Mouse (Mus musculus): Measurements from ENCODE around the gene Mtfr1l. TPM values are rescaled to one million over a fixed set of nuclear protein-coding genes. Genes with fewer than 3 reads are reported as not detected.

Gene Mtfr1l
- polyA plus RNA-seq, 1 experiment from 2014 or later = 125 TPM

GRCm38 (mm10) chr4:134551494-134552316, 16.5 kb upstream of the Mtfr1l start, which contains the start of gene Selenon:
TSS of gene Selenon (minus strand) at chr4:134552166.
- H3K4me3 ChIP-seq (replicated peaks) = peak within 1 kb of the TSS; percentile 65
- peak within 1 kb of the TSS; percentile 62 for H3K4me2 ChIP-seq
- H3K9me3 ChIP-seq = peaks cover 8% of the 10 kb centered on the region
- H3K36me3 ChIP-seq (replicated peaks) = peaks cover 39% of the 10 kb centered on the region
- H3K4me1 ChIP-seq = peaks cover 31% of the 10 kb centered on the region
- no peaks in the 10 kb centered on the region for H3K27me3 ChIP-seq
- H3K27ac ChIP-seq = peak within 1 kb of the TSS; percentile 84
- WGBS = under 1% methylated on average over 50 of the region's 67 CpGs
- peak within 1 kb of the TSS; percentile 90 for H3K9ac ChIP-seq
- peak; percentile 85 for ATAC-seq (ENCODE audit: low FRiP score)

GRCm38 (mm10) chr4:134549899-134550298, 14.7 kb upstream of the Mtfr1l start:
- Histone ChIP-seq H3K4me1 (peaks cover 29% of the 10 kb centered on the region), H3K36me3 (replicated peaks) (peaks cover 57% of the 10 kb centered on the region), H3K4me3 (replicated peaks) (no peak overlapping the region), H3K9ac (no peak overlapping the region), H3K27me3 (no peaks in the 10 kb centered on the region), H3K4me2 (no peak overlapping the region), H3K27ac (no peak overlapping the region), H3K9me3 (peaks cover 8% of the 10 kb centered on the region)
- no peak for ATAC-seq (ENCODE audit: low FRiP score)
- 98% methylated on average over 8 of the region's 8 CpGs for WGBS

GRCm38 (mm10) chr4:134548169-134548938, 13.2 kb upstream of the Mtfr1l start:
- Histone ChIP-seq H3K4me1 (peaks cover 29% of the 10 kb centered on the region), H3K9ac (0 out of 2 replicates have a peak overlapping the region, but pooled peaks have one; percentile 12), H3K27me3 (no peaks in the 10 kb centered on the region), H3K4me2 (no peak overlapping the region), H3K27ac (no peak overlapping the region), H3K4me3 (replicated peaks) (no peak overlapping the region), H3K36me3 (replicated peaks) (peaks cover 67% of the 10 kb centered on the region), H3K9me3 (peaks cover 8% of the 10 kb centered on the region)
- ATAC-seq (ENCODE audit: low FRiP score) = no peak
- 73% methylated on average over 18 of the region's 18 CpGs for WGBS

DNA sequence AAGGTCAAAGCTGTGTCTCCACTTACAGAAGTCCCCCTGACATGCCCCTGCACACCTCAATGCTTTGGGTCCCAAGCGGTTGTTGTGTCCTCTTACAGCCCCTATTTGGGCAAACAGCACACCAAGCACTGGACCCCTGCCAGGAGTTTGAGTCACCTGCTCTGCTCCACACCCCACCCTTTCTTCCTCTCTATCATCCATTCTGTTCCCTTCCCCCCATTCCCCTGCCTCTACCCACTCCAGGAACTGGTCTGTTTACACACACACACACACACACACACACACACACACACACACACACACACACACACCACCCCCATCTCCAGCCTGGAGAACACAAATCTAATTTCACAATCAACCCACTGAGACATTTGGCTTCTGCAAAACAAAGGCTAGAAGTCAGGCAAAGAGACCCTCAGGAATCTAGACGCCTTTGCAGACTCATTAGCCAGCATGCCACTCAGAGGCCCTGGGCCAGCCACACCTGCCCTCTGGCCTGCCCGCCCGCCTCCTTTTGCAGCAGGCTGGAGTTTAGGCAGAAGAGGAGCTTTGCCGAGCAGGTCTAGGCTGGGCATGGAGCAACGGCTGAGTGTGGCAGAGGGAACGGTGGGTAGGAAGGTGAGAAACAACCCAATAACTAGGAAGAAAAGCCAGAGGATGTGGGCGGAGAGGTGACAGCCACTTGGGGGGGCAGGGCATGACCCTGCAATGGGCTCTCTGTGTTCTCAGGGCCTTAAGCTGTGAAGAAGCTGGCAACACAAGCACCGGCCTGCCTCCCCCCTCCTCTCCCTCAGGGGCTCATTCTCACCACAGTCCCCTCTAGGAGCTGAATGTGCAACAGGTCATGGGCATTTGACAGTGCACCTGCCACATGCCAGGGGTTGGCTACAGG, 11.9 kb upstream of the Mtfr1l start:
- WGBS = 76% methylated on average over 9 of the region's 9 CpGs
- Histone ChIP-seq H3K36me3 (replicated peaks) (peaks cover 78% of the 10 kb centered on the region), H3K27me3 (no peaks in the 10 kb centered on the region), H3K4me2 (no peak overlapping the region), H3K4me1 (peaks cover 25% of the 10 kb centered on the region), H3K9me3 (peaks cover 8% of the 10 kb centered on the region), H3K4me3 (replicated peaks) (no peak overlapping the region), H3K27ac (0 out of 2 replicates have a peak overlapping the region, but pooled peaks have one; percentile 13), H3K9ac (no peak overlapping the region)
- ATAC-seq (ENCODE audit: low FRiP score) = no peak

GRCm38 (mm10) chr4:134543261-134543660, 8.1 kb upstream of the Mtfr1l start:
- Histone ChIP-seq H3K4me3 (replicated peaks) (no peak overlapping the region), H3K9me3 (no peaks in the 10 kb centered on the region), H3K9ac (no peak overlapping the region), H3K27ac (no peak overlapping the region), H3K27me3 (no peaks in the 10 kb centered on the region), H3K4me2 (no peak overlapping the region), H3K4me1 (peaks cover 9% of the 10 kb centered on the region), H3K36me3 (replicated peaks) (peaks cover 85% of the 10 kb centered on the region)
- ATAC-seq (ENCODE audit: low FRiP score) = peak; percentile 76
- 16% methylated on average over 5 of the region's 5 CpGs for WGBS

DNA sequence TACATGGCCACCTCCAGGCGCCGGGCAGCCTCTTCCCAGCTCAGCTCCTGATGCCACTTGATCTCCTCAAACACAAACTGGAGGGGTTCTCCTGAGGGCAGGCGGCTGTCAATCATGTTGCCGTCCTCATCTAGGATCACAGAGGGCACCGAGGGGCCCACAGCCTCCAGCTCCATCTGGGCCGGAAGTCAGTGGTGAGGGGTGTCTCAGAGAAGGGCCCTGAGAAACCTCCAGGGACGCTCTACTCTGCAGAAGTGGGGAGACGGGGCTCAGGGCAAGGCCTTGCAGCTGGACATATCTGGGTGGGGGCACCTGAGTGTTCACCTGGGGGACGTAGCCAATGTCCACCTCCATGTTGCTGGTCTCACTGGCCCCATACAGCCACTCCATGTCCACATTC, 7.5 kb upstream of the Mtfr1l start:
- H3K4me3 ChIP-seq (replicated peaks) = no peak overlapping the region
- no peak overlapping the region for H3K4me2 ChIP-seq

DNA sequence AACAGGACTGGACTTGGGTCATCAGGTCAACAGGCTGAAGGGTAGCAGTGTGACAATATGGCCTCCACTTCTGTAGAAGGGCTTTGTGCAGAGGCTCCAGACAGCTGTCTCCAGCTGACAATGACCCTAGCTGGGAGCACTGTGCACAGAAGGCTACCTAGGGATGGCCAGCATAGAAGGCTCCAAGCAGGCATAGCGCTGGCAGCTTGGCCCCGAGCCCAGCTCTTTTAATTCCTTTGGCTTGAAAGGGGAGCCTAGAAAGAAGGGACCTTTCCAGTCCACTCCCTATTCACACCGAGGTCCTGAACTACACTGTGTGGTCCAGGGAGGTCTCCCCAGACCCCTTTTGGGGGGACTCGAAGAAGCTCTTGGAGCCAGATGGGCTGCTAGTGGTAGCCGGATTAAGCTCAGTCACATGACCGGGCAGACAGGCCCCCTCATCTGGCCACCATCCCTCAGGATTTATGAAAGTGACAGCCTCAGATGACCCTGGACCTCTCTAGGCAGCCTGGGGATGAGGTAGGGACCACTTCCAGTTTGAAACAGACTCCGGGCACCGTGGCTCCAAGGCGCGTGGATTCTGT, 3.9 kb upstream of the Mtfr1l start:
- ATAC-seq (ENCODE audit: low FRiP score) = no peak
- Histone ChIP-seq H3K9me3 (no peaks in the 10 kb centered on the region), H3K4me3 (replicated peaks) (no peak overlapping the region), H3K4me1 (peaks cover 12% of the 10 kb centered on the region), H3K4me2 (no peak overlapping the region), H3K36me3 (replicated peaks) (peaks cover 45% of the 10 kb centered on the region), H3K9ac (no peak overlapping the region), H3K27me3 (no peaks in the 10 kb centered on the region), H3K27ac (0 out of 2 replicates have a peak overlapping the region, but pooled peaks have one; percentile 25)
- 87% methylated on average over 10 of the region's 10 CpGs for WGBS

More for the DNA sequence above, 7.5 kb upstream of the Mtfr1l start:
- 91% methylated on average over 9 of the region's 9 CpGs for WGBS
- Histone ChIP-seq H3K4me1 (peaks cover 6% of the 10 kb centered on the region), H3K27me3 (no peaks in the 10 kb centered on the region), H3K9me3 (no peaks in the 10 kb centered on the region), H3K27ac (no peak overlapping the region), H3K9ac (no peak overlapping the region), H3K36me3 (replicated peaks) (peaks cover 80% of the 10 kb centered on the region)
- ATAC-seq (ENCODE audit: low FRiP score) = no peak

GRCm38 (mm10) chr4:134535787-134536151, 582 bp upstream of the Mtfr1l start:
- WGBS = 6% methylated on average over 8 of the region's 8 CpGs
- ATAC-seq (ENCODE audit: low FRiP score) = 0 out of 2 replicates have a peak, but pooled peaks have one; percentile 7

DNA sequence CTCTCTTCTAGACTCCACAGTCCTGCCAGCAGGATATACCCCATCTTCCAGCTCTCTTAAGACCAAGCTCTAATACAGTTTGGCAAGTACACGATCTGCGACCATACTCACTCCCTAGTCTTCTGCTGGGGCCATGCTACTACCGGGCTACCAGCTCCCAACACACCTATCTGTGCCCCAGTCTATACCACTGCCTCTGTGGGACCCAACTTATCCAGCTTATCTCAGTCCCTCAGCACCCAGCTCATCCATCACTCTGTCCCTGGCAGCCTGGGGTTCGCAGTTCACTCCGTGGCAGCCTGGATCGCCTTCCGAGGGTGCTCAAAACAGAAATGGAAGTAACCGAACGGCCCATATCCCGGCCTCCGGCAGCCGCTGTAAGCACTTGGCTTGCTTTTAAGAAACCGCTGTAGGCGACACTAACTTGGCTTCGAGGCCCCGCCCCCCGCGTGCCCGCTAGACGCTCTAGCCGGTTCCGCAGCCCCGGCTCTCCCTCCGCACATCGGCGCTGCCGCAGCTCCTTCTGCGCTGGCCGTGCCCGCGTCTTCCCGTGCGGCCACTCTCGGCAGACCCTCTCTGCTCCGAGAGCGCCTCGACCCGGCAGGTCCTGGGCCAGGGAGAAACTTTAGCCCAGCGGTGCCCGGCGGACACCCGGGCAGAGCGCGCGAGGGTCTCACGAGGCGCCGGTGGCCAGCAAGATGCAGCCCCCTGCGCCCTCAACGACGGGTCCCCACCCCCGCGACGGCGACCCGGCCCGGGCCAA, 882 bp downstream of the Mtfr1l start:
- peaks cover 32% of the 10 kb centered on the region for H3K36me3 ChIP-seq (replicated peaks)
- peak; percentile 27; the same call in 1 of the 2 replicates for ATAC-seq (ENCODE audit: low FRiP score)
- 1% methylated on average over 57 of the region's 57 CpGs for WGBS
- no peaks in the 10 kb centered on the region for H3K9me3 ChIP-seq
- peak overlapping the region; percentile 91 for H3K9ac ChIP-seq
- peak overlapping the region; percentile 86 for H3K27ac ChIP-seq
- H3K4me2 ChIP-seq = peak overlapping the region; percentile 98
- peaks cover 20% of the 10 kb centered on the region for H3K4me1 ChIP-seq
- H3K4me3 ChIP-seq (replicated peaks) = peak overlapping the region; percentile 94
- H3K27me3 ChIP-seq = no peaks in the 10 kb centered on the region

More at GRCm38 (mm10) chr4:134535787-134536151, 582 bp upstream of the Mtfr1l start:
- Histone ChIP-seq H3K9ac (peak overlapping the region; percentile 91), H3K9me3 (no peaks in the 10 kb centered on the region), H3K27me3 (no peaks in the 10 kb centered on the region), H3K4me1 (peaks cover 20% of the 10 kb centered on the region), H3K4me2 (peak overlapping the region; percentile 98), H3K27ac (peak overlapping the region; percentile 86; the same call in 1 of the 2 replicates), H3K4me3 (replicated peaks) (peak overlapping the region; percentile 94), H3K36me3 (replicated peaks) (peaks cover 32% of the 10 kb centered on the region)

GRCm38 (mm10) chr4:134533421-134533820, 1.8 kb downstream of the Mtfr1l start:
- peaks cover 33% of the 10 kb centered on the region for H3K36me3 ChIP-seq (replicated peaks)
- H3K27me3 ChIP-seq = no peaks in the 10 kb centered on the region
- H3K4me2 ChIP-seq = peak overlapping the region; percentile 98
- no peak for ATAC-seq (ENCODE audit: low FRiP score)
- peaks cover 20% of the 10 kb centered on the region for H3K4me1 ChIP-seq
- H3K4me3 ChIP-seq (replicated peaks) = peak overlapping the region; percentile 94; the same call in 1 of the 2 replicates
- no peaks in the 10 kb centered on the region for H3K9me3 ChIP-seq
- peak overlapping the region; percentile 91; the same call in 1 of the 2 replicates for H3K9ac ChIP-seq
- no peak overlapping the region for H3K27ac ChIP-seq
- 84% methylated on average over 4 of the region's 4 CpGs for WGBS

DNA sequence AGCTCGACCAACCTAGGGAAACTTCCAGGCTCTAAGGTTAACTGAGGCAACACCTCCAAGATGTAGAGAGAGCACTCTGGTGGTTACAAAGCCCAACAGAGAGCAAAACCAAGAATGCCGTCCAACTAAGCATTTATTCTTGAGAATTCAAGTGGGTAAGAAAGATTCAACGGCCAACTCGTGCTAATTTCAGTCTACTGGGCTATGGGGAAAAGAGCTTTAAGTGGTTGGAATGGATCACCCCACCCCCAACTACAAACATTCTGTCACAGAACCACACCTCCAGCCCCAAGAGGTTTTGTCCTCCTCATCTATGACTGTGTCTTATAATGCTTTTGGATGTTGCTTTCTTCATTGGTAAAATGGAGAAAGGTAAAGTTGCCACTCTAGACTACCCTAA, 2.3 kb downstream of the Mtfr1l start:
- Histone ChIP-seq H3K27me3 (no peaks in the 10 kb centered on the region), H3K4me3 (replicated peaks) (no peak overlapping the region), H3K27ac (no peak overlapping the region), H3K4me1 (peaks cover 20% of the 10 kb centered on the region), H3K9ac (no peak overlapping the region), H3K4me2 (no peak overlapping the region), H3K9me3 (no peaks in the 10 kb centered on the region), H3K36me3 (replicated peaks) (peaks cover 38% of the 10 kb centered on the region)
- WGBS = 80% methylated on average over 4 of the region's 4 CpGs
- no peak for ATAC-seq (ENCODE audit: low FRiP score)
